Mouse (Mus musculus) thymus, adult 2 months (tissue): ENCODE results near the gene Tas2r126. TPM values are rescaled to one million over a fixed set of nuclear protein-coding genes. Genes with fewer than 3 reads are reported as not detected.

ENCODE experiments used
- DNase-seq: peaks from one replicate; pipeline ENCODE4 v3.0.0; 2021
- H3K27ac ChIP-seq: fragments of 200-500 bp; 2 replicates; pipeline ENCODE4 v1.5.1; 2012; ENCODE audit warnings: low read length, control low read depth; ENCODE audit not compliant: control insufficient read depth, insufficient read depth
- H3K27me3 ChIP-seq: fragments of 200-500 bp; 2 replicates; pipeline ENCODE4 v1.6.1; 2012; ENCODE audit warnings: mild to moderate bottlenecking, low read length, moderate library complexity, mixed read lengths; ENCODE audit not compliant: control insufficient read depth, insufficient read depth
- H3K36me3 ChIP-seq: fragments of 200-500 bp; 2 replicates; pipeline ENCODE4 v1.6.1; 2012; ENCODE audit warnings: mild to moderate bottlenecking, low read length, moderate library complexity; ENCODE audit not compliant: control insufficient read depth, insufficient read depth
- H3K4me1 ChIP-seq: fragments of 200-500 bp; replicated peaks from 2 replicates; pipeline ENCODE4 v1.6.1; 2012; ENCODE audit warnings: low read length; ENCODE audit not compliant: control insufficient read depth, insufficient read depth
- H3K4me3 ChIP-seq: fragments of 200-500 bp; 2 replicates; pipeline ENCODE4 v1.5.1; 2012; ENCODE audit warnings: mild to moderate bottlenecking, low read length, control low read depth, moderate library complexity; ENCODE audit not compliant: control insufficient read depth, insufficient read depth
- CTCF ChIP-seq: fragments of 200-500 bp; IDR thresholded peaks from 2 replicates; pipeline ENCODE4 v1.5.1; 2012; ENCODE audit warnings: mild to moderate bottlenecking, control low read depth, low read length, moderate library complexity, borderline replicate concordance; ENCODE audit not compliant: control insufficient read depth, poor library complexity, insufficient read depth; ENCODE audit errors: extremely low read depth
- POLR2A ChIP-seq: fragments of 200-500 bp; IDR thresholded peaks from 2 replicates; pipeline ENCODE4 v1.6.1; 2012; ENCODE audit warnings: mild to moderate bottlenecking, low read length, control low read depth, moderate library complexity; ENCODE audit not compliant: control insufficient read depth, poor library complexity, insufficient read depth; ENCODE audit errors: extremely low read depth
- WGBS: fragments of 180-500 bp; shearing (Covaris S2); methylation state at CpG from one replicate; pipeline ENCODE4 v1.1.7; 2018; 5-methylcytosine and 5-hydroxymethylcytosine counted together
- polyA plus RNA-seq: library from polyadenylated mRNA; depleted of rRNA; stranded (reverse); fragments of >200 nt; gene quantifications from 2 replicates; pipeline ENCODE4 v1.2.3, GENCODE M21; 2012

The Tas2r126 gene
- polyA plus RNA-seq, 1 experiment, result not detected

DNA sequence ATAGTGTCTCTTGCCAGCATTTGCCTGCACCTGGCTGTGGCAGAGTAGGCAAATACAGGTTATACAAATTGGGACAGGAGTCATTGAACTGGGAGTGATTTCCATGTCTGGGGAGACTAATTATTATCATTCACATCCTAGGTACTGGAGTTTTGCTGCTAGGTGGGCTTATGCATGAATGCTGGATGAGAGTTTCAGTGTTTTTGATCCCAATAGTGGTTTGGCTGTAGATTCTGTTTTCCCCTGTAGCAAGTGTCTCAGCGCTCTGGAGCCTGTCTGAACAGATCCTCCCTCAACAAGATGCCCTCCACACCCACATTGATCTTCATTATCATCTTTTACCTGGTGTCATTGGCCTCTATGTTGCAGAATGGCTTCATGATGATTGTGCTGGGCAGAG lies 34.4 kb upstream of the Tas2r126 start, which contains the start of gene Tas2r143:
Tas2r143 (plus strand) TSS at position 301 of the 400 bp plus-strand sequence.
- H3K4me1 ChIP-seq, result no peaks in the 10 kb centered on the region
- no peak for TF ChIP-seq CTCF
- TF ChIP-seq POLR2A, result no peak
- no peak for DNase-seq
- no peak within 1 kb of the TSS for H3K4me3 ChIP-seq
- H3K27ac ChIP-seq, result no peak within 1 kb of the TSS
- WGBS, result 97% methylated on average over 1 of the region's 1 CpGs
- H3K36me3 ChIP-seq, result no peaks in the 10 kb centered on the region
- H3K27me3 ChIP-seq, result no peaks in the 10 kb centered on the region

DNA sequence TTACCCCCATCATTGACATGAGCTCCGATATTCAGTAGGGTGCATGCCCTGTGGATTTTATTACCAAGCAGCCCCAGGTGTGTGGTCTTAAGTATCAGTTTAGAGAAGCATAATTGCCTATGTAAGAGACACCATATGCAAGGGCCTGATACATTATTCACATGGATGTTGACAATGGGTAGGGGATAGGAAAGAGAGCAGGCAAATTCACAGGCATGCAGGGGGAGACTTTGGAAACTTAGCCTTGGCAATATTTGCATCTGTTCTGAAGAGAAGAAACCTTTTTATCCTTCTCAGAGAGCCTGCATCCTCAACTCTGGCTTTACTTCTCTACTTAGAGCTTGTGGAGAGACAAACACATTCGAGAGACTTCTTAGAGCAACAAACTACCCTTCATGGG lies 29.2 kb upstream of the Tas2r126 start, which contains the start of gene Tas2r135:
Tas2r135 (plus strand) TSS at position 301 of the 400 bp plus-strand sequence.
- H3K27ac ChIP-seq, result no peak within 1 kb of the TSS
- H3K27me3 ChIP-seq, result no peaks in the 10 kb centered on the region
- no peak for DNase-seq
- 93% methylated on average over 2 of the region's 2 CpGs for WGBS
- no peaks in the 10 kb centered on the region for H3K36me3 ChIP-seq
- no peaks in the 10 kb centered on the region for H3K4me1 ChIP-seq
- no peak for TF ChIP-seq CTCF
- no peak for TF ChIP-seq POLR2A
- no peak within 1 kb of the TSS for H3K4me3 ChIP-seq

DNA sequence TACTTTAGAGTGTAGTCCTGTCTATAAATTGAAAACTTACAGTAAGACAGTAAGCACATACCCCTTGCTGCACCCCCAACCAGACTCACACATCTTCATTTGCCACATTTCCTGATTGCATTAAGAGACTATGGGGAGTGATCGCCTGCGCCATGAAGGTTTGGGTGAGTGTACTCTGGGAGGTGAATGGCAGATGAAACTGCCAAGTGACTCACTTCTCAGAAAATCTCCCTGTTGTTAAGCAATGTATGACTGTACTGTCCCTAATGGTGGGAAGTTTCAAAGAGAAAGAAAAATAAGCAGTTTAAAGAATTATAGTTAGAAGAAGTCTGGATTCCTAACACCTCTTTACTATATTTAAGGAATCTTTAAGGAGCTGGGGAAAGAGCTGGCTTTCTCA lies 14.9 kb upstream of the Tas2r126 start:
- no peaks in the 10 kb centered on the region for H3K27me3 ChIP-seq
- no peaks in the 10 kb centered on the region for H3K4me1 ChIP-seq
- H3K4me3 ChIP-seq, result no peak overlapping the region
- TF ChIP-seq CTCF (no peak), POLR2A (no peak)
- 94% methylated on average over 2 of the region's 2 CpGs for WGBS
- H3K27ac ChIP-seq, result no peak overlapping the region
- H3K36me3 ChIP-seq, result no peaks in the 10 kb centered on the region
- no peak for DNase-seq

GRCm38 (mm10) chr6:42421439-42421838 lies 12.9 kb upstream of the Tas2r126 start:
- H3K36me3 ChIP-seq, result no peaks in the 10 kb centered on the region
- H3K4me3 ChIP-seq, result no peak overlapping the region
- 46% methylated on average over 2 of the region's 2 CpGs for WGBS
- no peaks in the 10 kb centered on the region for H3K4me1 ChIP-seq
- DNase-seq, result no peak
- no peak for TF ChIP-seq CTCF
- no peak for TF ChIP-seq POLR2A
- no peaks in the 10 kb centered on the region for H3K27me3 ChIP-seq
- no peak overlapping the region for H3K27ac ChIP-seq

GRCm38 (mm10) chr6:42424472-42424871 lies 9.9 kb upstream of the Tas2r126 start:
- H3K4me1 ChIP-seq, result no peaks in the 10 kb centered on the region
- WGBS, result 71% methylated on average over 3 of the region's 3 CpGs
- H3K36me3 ChIP-seq, result no peaks in the 10 kb centered on the region
- no peak for DNase-seq
- H3K4me3 ChIP-seq, result no peak overlapping the region
- no peak overlapping the region for H3K27ac ChIP-seq
- no peaks in the 10 kb centered on the region for H3K27me3 ChIP-seq
- no peak for TF ChIP-seq POLR2A
- TF ChIP-seq CTCF, result no peak

- Histone ChIP-seq H3K27ac (no peak overlapping the region), H3K4me1 (no peaks in the 10 kb centered on the region), H3K36me3 (no peaks in the 10 kb centered on the region), H3K4me3 (no peak overlapping the region), H3K27me3 (no peaks in the 10 kb centered on the region)
- WGBS, result 92% methylated on average over 4 of the region's 4 CpGs
- DNase-seq, result no peak
- TF ChIP-seq POLR2A (no peak), CTCF (no peak)
These were observed 8.0 kb upstream of the Tas2r126 start for GRCm38 (mm10) chr6:42426337-42426736.

DNA sequence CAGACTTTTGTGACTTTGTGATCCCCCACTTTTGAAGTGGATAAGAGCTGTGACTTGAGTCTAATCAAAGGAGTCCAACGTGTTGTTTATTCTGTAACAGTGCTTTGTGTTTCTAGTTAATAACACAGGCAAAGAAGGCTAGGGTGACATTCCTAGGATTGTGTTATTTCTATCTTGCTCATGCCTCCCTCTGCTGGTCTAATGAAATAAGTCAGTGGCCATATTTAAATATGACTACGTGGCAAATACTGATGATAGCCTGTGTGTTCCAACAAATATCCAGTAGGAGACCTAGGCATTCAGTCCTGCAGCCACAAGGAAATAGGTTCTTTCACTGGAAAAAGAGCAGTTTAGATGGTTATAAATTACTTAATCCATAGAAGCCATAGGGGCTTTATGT lies 781 bp upstream of the Tas2r126 start:
- Histone ChIP-seq H3K4me1 (no peaks in the 10 kb centered on the region), H3K27ac (no peak overlapping the region), H3K4me3 (no peak overlapping the region), H3K27me3 (no peaks in the 10 kb centered on the region), H3K36me3 (no peaks in the 10 kb centered on the region)
- WGBS, result 28% methylated on average over 2 of the region's 2 CpGs
- TF ChIP-seq CTCF, result no peak
- TF ChIP-seq POLR2A, result no peak
- no peak for DNase-seq

DNA sequence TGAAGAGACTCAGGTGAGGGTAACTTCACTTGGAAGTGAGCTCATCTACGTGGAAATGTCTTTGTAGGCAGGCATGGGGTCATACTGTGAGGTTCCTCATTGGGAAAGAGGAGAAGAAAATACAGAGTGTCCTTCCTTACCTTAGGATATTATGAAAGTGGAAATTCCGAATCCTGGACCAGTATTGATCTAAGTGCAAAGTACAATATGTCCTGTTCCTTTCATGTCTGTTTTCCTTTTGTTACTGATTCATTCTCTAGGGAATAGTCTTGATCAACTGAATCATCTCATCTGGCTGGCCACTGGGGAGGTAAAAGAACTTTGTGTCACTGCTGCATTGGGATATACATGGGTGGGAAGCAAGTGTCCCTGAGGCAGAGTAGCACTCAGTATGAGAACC lies 1.2 kb downstream of the Tas2r126 start:
- WGBS, result 92% methylated on average over 2 of the region's 2 CpGs
- no peak overlapping the region for H3K4me3 ChIP-seq
- no peak for DNase-seq
- no peak for TF ChIP-seq POLR2A
- no peak for TF ChIP-seq CTCF
- no peaks in the 10 kb centered on the region for H3K27me3 ChIP-seq
- no peak overlapping the region for H3K27ac ChIP-seq
- no peaks in the 10 kb centered on the region for H3K36me3 ChIP-seq
- no peaks in the 10 kb centered on the region for H3K4me1 ChIP-seq
